Mouse (Mus musculus): Measurements from ENCODE around the gene Gm20388.

The Gm20388 gene

GRCm38 (mm10) chr8:124368213-124368612, 4457.6 kb downstream of the Gm20388 start:
- intact Hi-C loops (cut with DNase I), result no loop called here

GRCm38 (mm10) chr8:124370422-124371183, 4460.0 kb downstream of the Gm20388 start:
- intact Hi-C loops (cut with DNase I), result no loop called here

- intact Hi-C loops (cut with DNase I), result no loop called here
Measured at GRCm38 (mm10) chr8:124371410-124372123, 4460.9 kb downstream of the Gm20388 start.

DNA sequence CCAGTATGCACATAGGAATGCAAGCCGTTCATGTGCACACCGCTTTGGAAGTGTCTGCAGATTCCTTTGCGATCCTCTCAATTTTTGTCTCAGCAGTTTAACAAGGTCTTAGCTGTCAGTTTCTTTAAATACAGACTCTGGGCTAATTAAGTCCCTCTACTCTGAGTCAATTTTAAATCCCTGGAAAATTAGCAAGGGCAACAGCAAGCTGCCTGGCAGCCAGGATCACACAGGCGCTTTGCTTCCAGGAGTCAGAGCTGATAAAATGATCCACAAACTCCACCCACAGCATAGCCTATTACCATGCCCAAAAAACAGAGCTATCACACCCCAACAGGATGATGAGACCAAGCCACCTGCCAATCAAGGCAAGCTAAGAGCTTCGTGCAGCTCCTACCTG, 4463.1 kb downstream of the Gm20388 start:
- intact Hi-C loops (cut with DNase I), result no loop called here

DNA sequence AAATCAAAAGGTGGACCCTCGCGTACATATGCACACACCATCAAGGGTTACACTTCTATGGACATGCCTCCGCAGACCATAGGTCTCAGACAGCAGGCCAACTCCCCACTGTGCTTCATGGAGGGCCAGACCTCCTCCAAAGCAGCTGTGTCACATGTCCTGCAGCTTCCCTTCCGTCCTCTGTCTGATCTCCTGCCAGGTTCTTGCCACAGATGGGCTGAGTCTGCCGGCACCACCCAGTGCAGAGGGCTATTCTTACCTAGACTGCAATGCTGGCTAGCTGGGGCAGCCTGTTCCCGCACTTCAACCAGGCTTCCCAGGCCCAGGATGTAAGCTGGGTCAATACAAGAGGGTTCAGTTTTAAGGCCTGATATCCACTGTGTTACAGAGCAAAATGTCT, 4464.5 kb downstream of the Gm20388 start:
- intact Hi-C loops (cut with DNase I), result no loop called here

GRCm38 (mm10) chr8:124375727-124376126, 4465.1 kb downstream of the Gm20388 start:
- intact Hi-C loops (cut with DNase I), result no loop called here

- intact Hi-C loops (cut with DNase I), result no loop called here
Measured at GRCm38 (mm10) chr8:124376406-124376805, 4465.8 kb downstream of the Gm20388 start.

DNA sequence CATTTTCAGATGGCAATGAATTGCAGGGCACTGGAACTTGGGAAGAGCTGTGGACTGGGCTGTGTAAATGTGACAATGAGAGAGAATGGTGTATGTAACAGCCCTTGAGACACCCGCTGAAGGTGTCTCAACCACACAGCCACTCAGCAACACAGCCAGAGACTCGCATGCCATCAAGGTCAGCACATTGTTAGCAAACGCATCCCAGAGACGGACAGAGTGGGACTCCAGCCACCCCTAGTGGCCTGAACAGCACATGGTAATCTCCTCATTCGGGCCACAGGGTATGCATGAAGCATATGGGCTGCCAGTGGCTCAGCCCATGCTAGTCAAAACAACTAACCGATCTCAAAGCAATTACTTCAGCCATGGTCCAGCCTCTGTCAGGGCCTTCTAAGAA, 4468.6 kb downstream of the Gm20388 start:
- intact Hi-C loops (cut with DNase I), result no loop called here

GRCm38 (mm10) chr8:124382235-124382634, 4471.6 kb downstream of the Gm20388 start:
- intact Hi-C loops (cut with DNase I), result no loop called here

DNA sequence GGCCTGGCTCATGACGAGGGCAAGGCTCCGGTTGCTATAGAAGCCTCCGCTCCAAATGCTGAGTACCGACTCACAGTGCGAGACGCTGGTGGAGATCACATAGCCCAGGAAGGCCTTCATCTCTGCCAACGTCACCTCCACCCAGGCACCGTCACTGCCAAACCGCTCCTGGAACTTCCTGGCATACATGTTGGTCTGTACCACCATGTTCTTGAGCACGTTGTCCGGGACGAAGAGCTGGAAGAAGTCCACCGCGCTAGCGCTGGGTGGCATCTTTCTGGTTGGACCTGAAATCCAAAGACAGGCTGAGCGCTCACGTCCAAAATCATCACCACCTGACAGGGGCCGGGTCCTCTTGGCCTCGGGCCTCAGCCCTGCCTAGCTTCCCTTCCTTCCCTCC, 4473.7 kb downstream of the Gm20388 start:
- intact Hi-C loops (cut with DNase I), result no loop called here

- intact Hi-C loops (cut with DNase I), result no loop called here
Measured at GRCm38 (mm10) chr8:124386225-124386899, 4475.7 kb downstream of the Gm20388 start.

GRCm38 (mm10) chr8:124389495-124389894, 4478.9 kb downstream of the Gm20388 start:
- intact Hi-C loops (cut with DNase I), result no loop called here

DNA sequence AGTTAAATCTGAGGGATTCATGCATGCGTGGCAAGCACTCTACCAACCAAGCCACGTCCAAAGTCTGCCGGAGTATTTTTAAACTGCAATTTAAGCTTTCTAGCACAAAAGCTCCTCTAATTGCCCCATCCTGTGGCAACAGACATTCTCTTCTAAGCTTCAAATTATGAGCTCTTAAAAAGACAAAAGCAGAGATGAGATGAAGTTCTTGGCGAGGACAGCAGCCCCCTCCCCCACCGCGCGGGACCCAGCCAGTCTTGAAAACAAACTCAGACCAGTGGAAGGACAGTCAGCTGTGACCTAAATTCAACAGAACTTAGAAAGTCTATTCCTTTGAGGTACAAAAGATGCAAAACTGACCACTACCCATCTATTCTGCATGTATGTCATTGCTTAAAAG, 4480.6 kb downstream of the Gm20388 start:
- intact Hi-C loops (cut with DNase I), result no loop called here

DNA sequence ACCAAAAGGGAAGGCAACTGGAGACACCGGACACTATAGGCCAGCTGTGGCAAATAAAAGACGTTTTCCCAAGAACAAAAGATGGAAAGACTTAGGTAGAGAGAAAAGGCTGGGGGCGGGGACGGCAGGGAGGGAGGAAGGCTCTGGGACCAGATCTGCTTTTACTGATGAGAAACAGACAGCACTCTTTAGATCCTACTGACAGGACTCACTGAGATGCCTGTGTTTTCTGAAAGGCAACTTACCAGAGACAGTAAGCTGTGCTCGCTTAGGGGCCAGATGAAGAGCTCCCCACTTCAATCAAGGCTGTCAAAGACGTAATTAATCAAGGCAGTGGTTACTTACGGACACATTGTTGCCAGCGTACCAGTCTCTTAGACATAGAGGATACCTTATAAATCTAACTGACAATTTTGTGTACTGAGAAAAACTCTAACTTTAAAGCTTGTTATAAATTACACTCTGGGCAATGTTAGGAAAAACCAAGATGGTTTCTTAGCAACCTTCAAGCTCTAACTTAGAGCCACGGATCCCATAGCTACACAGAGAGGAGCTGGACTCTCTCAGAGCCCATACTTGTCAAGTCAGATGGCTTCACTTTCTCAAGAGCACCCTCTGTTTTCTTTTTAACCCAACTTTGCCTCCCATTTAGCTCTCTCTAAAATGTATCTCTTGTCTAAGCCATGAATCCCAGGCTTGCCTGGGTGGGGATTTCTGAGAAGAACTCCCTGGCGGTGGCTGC, 4481.8 kb downstream of the Gm20388 start:
- intact Hi-C loops (cut with DNase I), result no loop called here

DNA sequence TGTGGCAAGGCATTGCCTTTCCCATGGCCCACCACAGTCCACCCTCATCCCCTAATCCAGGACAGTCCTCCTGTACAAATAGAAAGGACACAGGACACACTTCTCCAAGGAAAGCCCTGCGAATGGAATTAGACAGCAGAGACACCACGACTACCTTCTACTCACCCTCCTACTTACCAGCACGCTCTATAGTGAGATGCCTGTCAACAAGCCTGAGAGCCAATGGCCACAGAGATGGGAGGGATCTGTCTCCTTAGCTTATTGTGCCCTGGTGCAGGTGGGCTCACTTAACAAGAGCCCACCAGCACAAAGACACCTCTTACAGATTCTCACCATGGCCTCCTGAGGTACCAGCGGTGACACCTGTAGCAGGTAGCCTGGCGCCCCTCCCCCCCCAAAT, 4482.4 kb downstream of the Gm20388 start:
- intact Hi-C loops (cut with DNase I), result no loop called here

- intact Hi-C loops (cut with DNase I), result no loop called here
Measured at GRCm38 (mm10) chr8:124393927-124394326, 4483.3 kb downstream of the Gm20388 start.

DNA sequence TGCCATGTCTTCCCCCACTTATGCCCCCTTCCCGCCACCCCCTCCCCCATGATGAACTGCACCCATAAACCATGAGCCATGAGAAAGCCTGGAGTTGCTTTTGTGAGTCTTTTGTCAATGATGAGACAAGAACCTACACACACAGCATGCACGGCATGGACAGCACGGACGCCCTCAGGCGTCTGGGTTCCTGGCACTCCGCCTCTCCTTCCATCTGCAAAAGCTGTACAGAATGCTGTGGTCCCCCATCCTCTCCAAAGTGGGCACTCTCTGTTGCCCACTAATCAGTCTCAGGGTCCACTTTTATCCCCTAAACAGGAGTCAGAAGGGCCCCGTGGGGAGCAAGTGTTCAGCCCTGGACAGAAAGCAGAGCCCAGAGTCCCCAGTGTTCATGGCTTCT, 4484.3 kb downstream of the Gm20388 start:
- intact Hi-C loops (cut with DNase I), result no loop called here

Data from adrenal gland (tissue).